ENCODE assay signal across 15 mouse cellular contexts in genomic region chr15:77290352-77290751, GRCm38 (mm10).
"Had no signal": no experiment of that assay in that cellular context is flagged by ENCODE, and none has a peak within 500 bp of the region (broad histone marks: within the 10 kb centered on the region; RNA-seq: fewer than 3 reads in every experiment).

No protein-coding gene starts in this region.

- DNase-seq: kidney, adult 2 months; kidney, postnatal 14 days; kidney, postnatal 4 days; layer of hippocampus, postnatal 36 days; lung, adult 2 months; thymus, adult 2 months; thymus, postnatal 14 days; thymus, postnatal 4 days had no signal

- H3K27me3 ChIP-seq: intestine, embryonic 15.5 days; kidney, embryonic 15.5 days; midbrain, embryonic 12.5 days had no signal

- H3K4me1 ChIP-seq: midbrain, embryonic 12.5 days had no signal

- H3K36me3 ChIP-seq: intestine, embryonic 15.5 days; midbrain, embryonic 12.5 days had no signal

- ATAC-seq: intestine, embryonic 15.5 days; midbrain, embryonic 16.5 days had no signal

- H3K9me3 ChIP-seq: intestine, embryonic 15.5 days; kidney, embryonic 15.5 days; midbrain, embryonic 12.5 days had no signal

- H3K9ac ChIP-seq: intestine, embryonic 15.5 days; kidney, embryonic 15.5 days; liver, embryonic 14.5 days; midbrain, embryonic 12.5 days had no signal

- H3K4me3 ChIP-seq: intestine, embryonic 15.5 days; kidney, embryonic 15.5 days; left cerebral cortex, adult 2 months; midbrain, embryonic 12.5 days had no signal

- H3K4me2 ChIP-seq: intestine, embryonic 15.5 days; kidney, embryonic 15.5 days; midbrain, embryonic 12.5 days had no signal

- H3K27ac ChIP-seq: intestine, embryonic 15.5 days; kidney, embryonic 15.5 days; left cerebral cortex, adult 2 months; liver, embryonic 14.5 days; macrophage; midbrain, embryonic 12.5 days had no signal
